Mouse (Mus musculus): ENCODE results near the gene Orm2. TPM values are rescaled to one million over a fixed set of nuclear protein-coding genes. Genes with fewer than 3 reads are reported as not detected.

Orm2 gene
- polyA plus RNA-seq, 1 experiment from 2014 or later = not detected

DNA sequence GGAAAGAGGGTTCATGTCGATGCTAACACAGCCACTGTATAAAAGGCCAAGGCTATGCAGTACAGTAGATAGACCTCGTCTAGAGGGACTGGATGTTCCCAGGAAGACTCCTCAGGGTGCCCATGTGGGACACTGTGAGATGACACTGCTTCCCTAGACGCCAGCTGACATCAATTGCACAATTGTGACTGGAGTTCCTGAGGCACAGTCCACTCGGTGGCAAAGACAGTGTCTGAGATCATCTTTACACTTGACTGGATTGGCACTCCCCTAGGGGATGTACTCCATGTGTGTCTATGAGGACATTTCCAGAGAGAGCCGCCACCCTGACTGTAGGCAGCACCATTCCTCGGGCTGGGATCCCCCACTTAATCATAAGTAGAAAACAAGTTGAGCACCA is 13.7 kb upstream of the Orm2 start:
- H3K4me2 ChIP-seq = no peak overlapping the region
- no peaks in the 10 kb centered on the region for H3K9me3 ChIP-seq (replicated peaks)
- H3K9ac ChIP-seq = no peak overlapping the region
- 0 out of 2 replicates have a peak, but pooled peaks cover 5% of the 10 kb centered on the region for H3K27me3 ChIP-seq (replicated peaks)
- 53% methylated on average over 6 of the region's 6 CpGs for WGBS (ENCODE audit: insufficient replicate concordance)
- H3K4me1 ChIP-seq = no peaks in the 10 kb centered on the region
- no peak for ATAC-seq
- H3K4me3 ChIP-seq = no peak overlapping the region
- no peak overlapping the region for H3K27ac ChIP-seq
- H3K36me3 ChIP-seq = no peaks in the 10 kb centered on the region

DNA sequence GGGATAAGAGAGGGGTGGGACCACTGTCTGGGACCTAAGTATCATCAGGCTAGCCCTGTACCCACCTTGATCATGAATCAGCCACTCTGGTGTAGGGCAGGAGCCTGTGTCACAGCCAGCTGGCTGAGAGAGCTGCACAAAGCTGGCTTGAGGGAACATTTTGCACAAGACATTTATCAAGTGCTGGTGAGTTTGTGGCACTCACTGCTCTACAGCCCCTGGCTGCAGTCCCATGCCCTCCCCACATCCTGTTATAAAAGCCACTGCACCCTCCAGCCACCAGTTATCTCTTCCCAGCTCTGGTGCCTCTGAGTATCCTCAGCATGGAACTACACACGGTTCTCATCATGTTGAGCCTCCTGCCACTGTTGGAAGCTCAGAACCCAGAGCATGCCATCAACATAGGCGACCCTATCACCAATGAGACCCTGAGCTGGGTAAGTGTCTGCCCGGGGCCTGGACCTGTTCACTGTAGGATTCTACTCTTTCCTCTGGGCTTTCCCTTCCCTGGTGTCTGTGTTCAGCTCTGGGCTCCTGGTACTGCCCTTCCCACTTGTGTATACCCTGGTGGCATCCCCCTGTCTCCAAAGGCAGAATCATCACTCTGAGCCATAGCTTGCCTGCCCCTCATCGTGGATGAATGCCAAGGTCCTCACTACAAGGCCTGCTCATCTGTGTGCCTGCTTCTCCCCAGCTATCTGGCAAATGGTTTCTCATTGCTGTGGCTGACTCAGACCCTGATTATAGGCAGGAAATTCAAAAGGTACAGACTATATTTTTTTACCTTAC is 6.2 kb upstream of the Orm2 start, which contains the start of gene Orm3:
Gene Orm3, plus strand, starts transcription at position 286 of the 789 bp plus-strand sequence.
- Histone ChIP-seq H3K27ac (no peak within 1 kb of the TSS), H3K4me1 (no peaks in the 10 kb centered on the region), H3K9ac (no peak within 1 kb of the TSS), H3K36me3 (no peaks in the 10 kb centered on the region), H3K27me3 (replicated peaks) (no peaks in the 10 kb centered on the region; the same call in 1 of the 2 replicates), H3K4me2 (no peak within 1 kb of the TSS), H3K4me3 (no peak within 1 kb of the TSS), H3K9me3 (replicated peaks) (no peaks in the 10 kb centered on the region)
- no peak for ATAC-seq
- 44% methylated on average over 4 of the region's 4 CpGs for WGBS (ENCODE audit: insufficient replicate concordance)

DNA sequence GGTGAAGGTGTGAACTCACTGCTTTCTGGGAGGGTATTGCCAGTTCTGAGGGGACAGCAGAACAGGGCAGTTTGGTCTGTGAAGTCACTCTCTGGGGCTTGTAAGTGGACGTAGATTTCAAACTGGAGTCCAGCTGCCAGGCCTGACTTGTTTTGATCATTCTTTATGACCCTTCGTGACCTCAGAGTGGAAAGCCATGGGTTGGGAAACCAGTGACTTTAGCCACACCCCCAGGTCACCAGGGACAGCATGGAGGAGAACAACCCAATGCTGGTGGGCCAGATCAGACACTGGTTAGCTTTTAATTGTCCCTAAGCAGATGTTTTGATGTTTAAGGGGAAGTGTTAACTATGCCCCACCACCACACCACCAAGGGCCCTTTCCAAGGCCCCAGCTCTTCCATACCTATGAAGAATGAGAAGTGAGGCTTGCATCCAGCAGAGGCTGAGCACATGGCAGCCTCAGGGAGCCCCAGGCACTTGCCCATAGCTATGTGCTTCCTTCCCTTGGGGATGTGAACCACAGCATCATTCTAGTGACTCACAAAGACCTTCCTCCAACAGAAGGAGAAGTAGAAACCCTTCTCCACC is 5.2 kb upstream of the Orm2 start:
- ATAC-seq = peak; percentile 19; the same call in 1 of the 2 replicates
- Histone ChIP-seq H3K9me3 (replicated peaks) (no peaks in the 10 kb centered on the region), H3K4me3 (no peak overlapping the region), H3K27ac (no peak overlapping the region), H3K9ac (no peak overlapping the region), H3K4me2 (no peak overlapping the region), H3K27me3 (replicated peaks) (no peaks in the 10 kb centered on the region; the same call in 1 of the 2 replicates), H3K36me3 (no peaks in the 10 kb centered on the region), H3K4me1 (no peaks in the 10 kb centered on the region)
- 45% methylated on average over 2 of the region's 2 CpGs for WGBS (ENCODE audit: insufficient replicate concordance)

DNA sequence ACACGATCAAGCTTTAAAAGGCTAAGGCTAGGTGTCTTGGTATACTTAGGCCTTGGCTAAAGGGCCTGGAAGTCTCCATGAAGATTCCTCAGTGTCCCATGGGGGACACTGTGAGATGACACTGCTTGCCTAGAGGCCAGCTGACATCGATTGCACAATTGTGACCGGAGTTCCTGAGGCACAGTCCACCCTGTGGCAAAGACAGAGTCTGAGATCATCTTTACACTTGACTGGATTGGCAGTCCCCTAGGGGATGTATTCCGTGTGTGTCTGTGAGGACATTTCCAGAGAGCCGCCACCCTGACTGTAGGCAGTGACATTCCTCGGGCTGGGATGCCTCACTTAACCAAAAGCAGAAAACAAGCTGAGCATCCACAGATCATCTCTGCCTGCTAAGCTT is 2.4 kb upstream of the Orm2 start:
- Histone ChIP-seq H3K9ac (no peak overlapping the region), H3K9me3 (replicated peaks) (no peaks in the 10 kb centered on the region), H3K27me3 (replicated peaks) (no peaks in the 10 kb centered on the region), H3K4me3 (no peak overlapping the region), H3K27ac (no peak overlapping the region), H3K4me1 (no peaks in the 10 kb centered on the region), H3K4me2 (no peak overlapping the region), H3K36me3 (no peaks in the 10 kb centered on the region)
- no peak; the same call in 1 of the 2 replicates for ATAC-seq
- WGBS (ENCODE audit: insufficient replicate concordance) = 68% methylated on average over 6 of the region's 6 CpGs

DNA sequence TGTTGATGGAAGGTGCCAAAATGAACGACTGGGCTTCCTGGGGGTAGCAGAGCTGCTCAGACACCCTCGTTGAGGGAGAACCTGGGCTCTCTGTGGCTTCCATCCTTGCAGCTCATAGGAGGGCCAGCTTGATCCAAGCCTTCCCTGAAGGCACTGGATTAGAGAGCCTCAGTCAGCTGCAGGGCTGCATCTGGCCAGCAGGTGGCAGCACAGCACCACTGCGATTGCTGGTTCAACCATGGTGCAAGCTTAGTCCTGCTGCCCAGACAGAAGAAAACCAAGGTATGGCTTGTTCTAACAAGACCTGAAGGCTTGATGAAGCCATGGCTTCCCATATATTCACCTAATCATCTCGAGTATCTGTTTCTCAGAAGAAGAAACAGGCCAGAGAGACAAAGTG is 6.3 kb downstream of the Orm2 start:
- H3K9me3 ChIP-seq (replicated peaks) = no peaks in the 10 kb centered on the region
- 10% methylated on average over 4 of the region's 4 CpGs for WGBS (ENCODE audit: insufficient replicate concordance)
- H3K4me1 ChIP-seq = peaks cover 21% of the 10 kb centered on the region
- ATAC-seq = no peak; the same call in 1 of the 2 replicates
- H3K27ac ChIP-seq = no peak overlapping the region
- no peak overlapping the region for H3K4me2 ChIP-seq
- H3K27me3 ChIP-seq (replicated peaks) = no peaks in the 10 kb centered on the region
- H3K4me3 ChIP-seq = no peak overlapping the region
- peaks cover 40% of the 10 kb centered on the region for H3K36me3 ChIP-seq
- H3K9ac ChIP-seq = no peak overlapping the region

DNA sequence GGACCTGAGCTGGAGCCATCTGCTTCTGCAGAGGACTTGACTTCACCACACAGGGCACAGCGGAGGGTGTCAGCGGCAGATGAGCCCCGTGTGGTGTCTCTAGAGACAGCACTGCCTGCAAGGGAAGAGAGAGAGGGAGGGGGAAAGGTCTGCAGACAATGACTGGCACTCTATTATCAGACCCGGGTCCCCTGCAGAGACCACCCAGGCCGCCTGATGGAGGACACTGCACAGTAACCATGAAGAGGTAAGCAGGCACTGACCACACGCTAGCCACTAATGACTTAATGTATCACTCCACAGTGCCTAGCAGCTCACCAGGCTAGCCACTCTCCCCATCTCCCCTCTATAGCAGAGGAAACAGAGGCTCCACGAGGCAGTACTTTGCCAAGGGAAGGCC is 8.6 kb downstream of the Orm2 start:
- Histone ChIP-seq H3K4me2 (no peak overlapping the region), H3K9me3 (replicated peaks) (no peaks in the 10 kb centered on the region), H3K9ac (no peak overlapping the region), H3K4me3 (no peak overlapping the region), H3K27ac (0 out of 2 replicates have a peak overlapping the region, but pooled peaks have one; percentile 18), H3K36me3 (peaks cover 58% of the 10 kb centered on the region), H3K27me3 (replicated peaks) (no peaks in the 10 kb centered on the region), H3K4me1 (peaks cover 44% of the 10 kb centered on the region)
- 63% methylated on average over 7 of the region's 7 CpGs for WGBS (ENCODE audit: insufficient replicate concordance)
- ATAC-seq = no peak

DNA sequence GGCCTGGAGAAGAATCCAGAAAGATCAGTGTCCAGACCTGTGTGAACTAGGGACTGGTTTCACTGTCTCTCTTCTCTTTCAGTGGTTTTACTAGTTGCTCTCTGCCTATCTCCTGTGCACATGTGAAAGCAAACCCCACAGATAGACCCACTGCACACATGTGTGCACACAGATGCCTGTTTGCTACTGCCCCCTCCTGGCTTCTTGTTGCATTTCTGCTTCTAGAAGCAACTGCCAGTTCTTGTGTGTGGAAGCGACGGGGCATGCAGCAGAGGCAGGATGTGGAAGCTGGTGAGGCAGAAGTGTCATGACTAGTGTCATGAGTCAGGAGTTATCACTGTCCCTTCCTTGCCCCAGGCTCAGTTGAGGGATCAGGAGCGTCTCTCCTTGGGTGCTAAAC is 9.6 kb downstream of the Orm2 start:
- Histone ChIP-seq H3K4me1 (peaks cover 51% of the 10 kb centered on the region), H3K4me3 (no peak overlapping the region), H3K4me2 (no peak overlapping the region), H3K9me3 (replicated peaks) (no peaks in the 10 kb centered on the region), H3K27me3 (replicated peaks) (no peaks in the 10 kb centered on the region), H3K27ac (peak overlapping the region; percentile 39; the same call in 1 of the 2 replicates), H3K9ac (no peak overlapping the region), H3K36me3 (peaks cover 68% of the 10 kb centered on the region)
- ATAC-seq = no peak
- WGBS (ENCODE audit: insufficient replicate concordance) = 38% methylated on average over 3 of the region's 3 CpGs

DNA sequence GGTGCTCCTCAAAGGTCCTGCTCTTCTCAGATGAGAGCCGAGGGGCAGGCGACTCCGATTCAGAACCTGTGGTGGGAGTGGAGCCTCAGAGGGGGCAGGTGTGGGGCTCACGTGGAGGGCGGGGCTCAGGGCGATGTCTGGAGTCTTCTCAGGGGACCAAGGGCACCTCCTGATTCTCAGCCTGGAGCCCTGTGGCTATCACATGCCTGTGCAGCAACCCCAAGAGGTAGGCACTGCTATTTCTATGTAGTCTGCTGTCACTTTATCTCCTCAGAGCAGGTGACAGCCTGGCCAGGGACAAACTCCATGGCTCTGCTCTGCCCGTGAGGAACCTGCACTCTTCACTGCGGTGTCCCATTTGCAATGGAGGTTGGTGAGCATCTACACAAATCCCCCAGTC is 11.2 kb downstream of the Orm2 start:
- ATAC-seq = peak; percentile 72
- H3K9ac ChIP-seq = peak overlapping the region; percentile 55

DNA sequence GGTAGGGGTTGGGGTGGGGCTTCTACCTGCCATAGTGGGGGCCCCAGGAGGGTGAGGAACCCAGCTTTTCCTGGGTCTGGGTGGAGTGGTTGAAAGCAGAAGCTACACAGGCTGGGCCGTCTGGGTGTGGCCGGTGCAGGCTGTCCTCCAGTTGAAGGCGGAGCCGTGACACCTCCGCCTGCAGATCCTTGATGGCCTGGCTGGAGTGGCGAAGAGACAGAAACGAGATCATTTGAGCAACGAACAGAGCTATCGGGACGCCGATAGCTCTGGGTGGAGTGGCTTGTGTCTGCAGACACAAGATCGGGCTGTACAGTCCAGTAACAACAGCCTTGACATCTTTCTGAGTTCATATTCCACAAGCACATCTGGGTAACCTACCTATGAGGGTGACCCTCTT is 12.1 kb downstream of the Orm2 start:
- Histone ChIP-seq H3K4me2 (peak overlapping the region; percentile 59), H3K4me3 (0 out of 2 replicates have a peak overlapping the region, but pooled peaks have one; percentile 9), H3K36me3 (peaks cover 79% of the 10 kb centered on the region), H3K9me3 (replicated peaks) (no peaks in the 10 kb centered on the region), H3K9ac (peak overlapping the region; percentile 55), H3K27me3 (replicated peaks) (no peaks in the 10 kb centered on the region), H3K27ac (peak overlapping the region; percentile 98), H3K4me1 (peaks cover 51% of the 10 kb centered on the region)
- peak; percentile 92 for ATAC-seq
- WGBS (ENCODE audit: insufficient replicate concordance) = 21% methylated on average over 12 of the region's 12 CpGs

More for the DNA sequence above, 11.2 kb downstream of the Orm2 start:
- H3K9me3 ChIP-seq (replicated peaks) = no peaks in the 10 kb centered on the region
- H3K4me3 ChIP-seq = no peak overlapping the region
- peak overlapping the region; percentile 98 for H3K27ac ChIP-seq
- 63% methylated on average over 8 of the region's 8 CpGs for WGBS (ENCODE audit: insufficient replicate concordance)
- H3K27me3 ChIP-seq (replicated peaks) = no peaks in the 10 kb centered on the region
- peaks cover 51% of the 10 kb centered on the region for H3K4me1 ChIP-seq
- peak overlapping the region; percentile 59 for H3K4me2 ChIP-seq
- peaks cover 76% of the 10 kb centered on the region for H3K36me3 ChIP-seq

DNA sequence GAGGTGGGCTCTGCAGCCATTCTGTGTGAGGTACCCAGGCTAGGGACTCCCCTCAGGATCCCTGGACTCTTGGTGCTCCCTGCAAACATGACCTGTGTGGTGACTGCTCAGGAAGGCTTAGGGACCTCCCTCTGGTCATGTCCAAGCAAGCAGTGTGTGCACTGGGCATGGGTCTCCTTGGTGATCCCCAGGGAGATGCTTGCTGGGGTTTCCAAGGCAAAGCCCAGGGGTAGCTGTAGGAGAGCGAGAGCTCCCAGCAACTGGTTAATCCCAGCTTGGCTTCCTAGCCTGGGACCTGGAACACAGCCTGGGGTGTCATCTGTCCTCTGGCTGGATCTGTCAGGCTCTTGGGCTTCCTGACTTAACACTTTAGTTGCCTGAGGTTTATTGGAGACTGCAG is 13.1 kb downstream of the Orm2 start:
- WGBS (ENCODE audit: insufficient replicate concordance) = 100% methylated on average over 1 of the region's 1 CpGs
- Histone ChIP-seq H3K36me3 (peaks cover 79% of the 10 kb centered on the region), H3K9ac (peak overlapping the region; percentile 47), H3K27ac (peak overlapping the region; percentile 98), H3K9me3 (replicated peaks) (no peaks in the 10 kb centered on the region), H3K27me3 (replicated peaks) (no peaks in the 10 kb centered on the region), H3K4me3 (no peak overlapping the region), H3K4me2 (peak overlapping the region; percentile 59), H3K4me1 (peaks cover 51% of the 10 kb centered on the region)
- no peak for ATAC-seq

DNA sequence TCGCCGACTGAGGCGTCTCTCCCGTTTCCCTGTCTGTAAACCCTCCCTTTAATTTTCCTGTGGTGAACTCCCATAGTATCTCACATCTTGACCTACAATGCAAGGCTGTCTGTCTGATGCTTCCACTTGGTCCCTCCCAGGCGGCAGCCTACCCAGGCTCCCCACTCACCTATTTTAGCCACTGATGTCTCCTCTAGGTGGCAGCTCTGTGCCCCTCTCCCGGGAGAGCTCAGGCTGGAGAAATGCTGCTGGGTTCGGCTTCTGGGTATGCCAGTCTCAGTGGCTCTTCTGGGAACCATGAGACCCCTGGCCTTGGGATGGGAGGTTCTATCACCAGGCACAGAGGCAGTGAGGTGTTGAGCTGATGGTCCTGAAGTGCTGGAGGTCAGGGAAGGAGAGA is 15.2 kb downstream of the Orm2 start:
- no peak overlapping the region for H3K4me3 ChIP-seq
- peaks cover 86% of the 10 kb centered on the region for H3K36me3 ChIP-seq
- ATAC-seq = no peak
- no peak overlapping the region; the same call in 1 of the 2 replicates for H3K9ac ChIP-seq
- no peak overlapping the region for H3K4me2 ChIP-seq
- peaks cover 50% of the 10 kb centered on the region for H3K4me1 ChIP-seq
- H3K9me3 ChIP-seq (replicated peaks) = no peaks in the 10 kb centered on the region
- no peak overlapping the region for H3K27ac ChIP-seq
- WGBS (ENCODE audit: insufficient replicate concordance) = 70% methylated on average over 7 of the region's 7 CpGs
- no peaks in the 10 kb centered on the region for H3K27me3 ChIP-seq (replicated peaks)

DNA sequence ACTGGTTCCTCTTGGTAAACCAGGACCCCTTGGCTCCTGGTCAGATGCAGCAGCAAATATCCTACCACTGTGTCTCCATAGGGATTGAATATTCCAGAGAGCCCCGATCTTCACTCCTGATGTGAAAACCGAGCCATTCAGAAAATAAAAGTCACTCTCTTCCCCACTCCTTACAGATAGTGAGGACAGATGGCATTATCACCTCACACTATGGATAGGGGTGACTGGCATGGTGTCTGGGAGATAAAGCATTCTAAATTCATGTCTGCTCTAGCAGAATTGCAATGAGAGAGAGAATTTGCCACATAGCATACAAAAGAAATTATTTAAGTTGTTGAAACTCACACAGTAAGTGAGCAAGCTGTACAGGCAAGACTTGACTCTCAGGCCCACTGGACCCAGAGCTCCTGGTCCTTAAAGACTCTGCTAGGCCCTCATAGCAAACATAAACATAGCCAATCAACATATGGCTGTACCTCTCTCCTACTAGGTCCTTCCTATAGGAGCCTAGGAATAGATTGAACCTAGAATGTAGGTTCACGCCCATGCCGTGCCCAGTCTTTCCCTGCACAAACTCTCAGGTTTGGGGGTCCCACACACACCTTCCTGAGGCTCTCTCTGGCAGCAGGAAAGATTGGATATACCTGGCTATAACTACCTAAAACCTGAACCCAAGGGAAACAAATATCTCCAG is 20.6 kb downstream of the Orm2 start:
- peaks cover 43% of the 10 kb centered on the region for H3K4me1 ChIP-seq
- peak overlapping the region; percentile 83 for H3K27ac ChIP-seq
- H3K9me3 ChIP-seq (replicated peaks) = no peaks in the 10 kb centered on the region
- peak; percentile 85 for ATAC-seq
- peak overlapping the region; percentile 49 for H3K4me2 ChIP-seq
- no peaks in the 10 kb centered on the region for H3K27me3 ChIP-seq (replicated peaks)
- no peak overlapping the region for H3K4me3 ChIP-seq
- peaks cover 66% of the 10 kb centered on the region for H3K36me3 ChIP-seq
- WGBS (ENCODE audit: insufficient replicate concordance) = 44% methylated on average over 4 of the region's 4 CpGs
- peak overlapping the region; percentile 47; the same call in 1 of the 2 replicates for H3K9ac ChIP-seq
